Mouse (Mus musculus) limb, embryonic 12.5 days (tissue): ENCODE measurements around the gene Myef2. TPM values are rescaled to one million over a fixed set of nuclear protein-coding genes. Genes with fewer than 3 reads are reported as not detected.

ENCODE experiments used
- ATAC-seq: fragments of 200-750 bp; cut with Nextera tagmentation; 2 replicates; pipeline ENCODE4 v1.8.0; 2017; ENCODE audit warnings: low read depth, moderate TSS enrichment; ENCODE audit not compliant: insufficient number of reproducible peaks, insufficient read depth, low FRiP score, low TSS enrichment
- H3K27ac ChIP-seq: fragments of 300-500 bp; sonication (generic); 2 replicates; pipeline ENCODE4 v1.5.1; 2016; ENCODE audit warnings: mild to moderate bottlenecking, moderate library complexity
- H3K27me3 ChIP-seq: fragments of 300-500 bp; sonication (generic); 2 replicates; pipeline ENCODE4 v1.6.1; 2016; ENCODE audit warnings: mild to moderate bottlenecking, moderate library complexity
- H3K36me3 ChIP-seq: fragments of 300-500 bp; sonication (generic); 2 replicates; pipeline ENCODE4 v1.6.1; 2016; ENCODE audit warnings: mild to moderate bottlenecking, moderate library complexity
- H3K4me1 ChIP-seq: fragments of 300-500 bp; sonication (generic); replicated peaks from 2 replicates; pipeline ENCODE4 v1.6.1; 2016
- H3K4me2 ChIP-seq: fragments of 300-500 bp; sonication (generic); 2 replicates; pipeline ENCODE4 v1.6.1; 2016; ENCODE audit warnings: mild to moderate bottlenecking, moderate library complexity
- H3K4me3 ChIP-seq: fragments of 300-500 bp; sonication (generic); replicated peaks from 2 replicates; pipeline ENCODE4 v1.5.1; 2016; ENCODE audit warnings: mild to moderate bottlenecking
- H3K9ac ChIP-seq: fragments of 300-500 bp; sonication (generic); replicated peaks from 2 replicates; pipeline ENCODE4 v1.6.1; 2016; ENCODE audit warnings: mild to moderate bottlenecking, moderate library complexity
- H3K9me3 ChIP-seq: fragments of 300-500 bp; sonication (generic); 2 replicates; pipeline ENCODE4 v1.6.1; 2016; ENCODE audit warnings: mild to moderate bottlenecking, moderate library complexity
- WGBS: fragments of 180-500 bp; shearing (Covaris S2); methylation state at CpG from one replicate; pipeline ENCODE4 v1.1.7; 2016; 5-methylcytosine and 5-hydroxymethylcytosine counted together
- polyA plus RNA-seq: library from polyadenylated mRNA; unstranded; fragments of >200 nt; fragmentation: Nextera tagmentation; extraction: Ambion mirVana; gene quantifications from 2 replicates; pipeline ENCODE4 v1.2.1, GENCODE M21; 2016

The Myef2 gene
- polyA plus RNA-seq, 1 experiment from 2014 or later: 133 TPM

DNA sequence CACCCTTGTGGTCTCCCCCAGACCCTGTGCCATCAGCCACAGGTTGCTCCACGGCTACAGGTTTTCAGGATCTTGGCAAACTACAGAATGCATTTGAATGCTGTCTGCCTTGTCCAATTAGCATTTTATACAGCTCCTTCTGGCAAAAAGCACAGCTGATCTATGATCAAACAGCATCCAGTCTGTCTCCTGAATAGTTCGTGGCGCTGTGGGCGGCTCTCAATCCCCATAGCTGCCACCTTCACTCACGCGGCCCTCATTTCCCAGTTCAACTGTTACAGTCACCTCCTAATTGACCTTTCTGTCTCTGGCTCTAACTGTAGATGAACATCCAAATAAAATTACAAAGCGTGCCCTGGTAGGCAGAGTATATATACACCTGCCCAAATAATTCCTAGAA lies 56.1 kb downstream of the Myef2 start:
- no peaks in the 10 kb centered on the region for H3K9me3 ChIP-seq
- no peak for ATAC-seq
- H3K36me3 ChIP-seq: no peaks in the 10 kb centered on the region
- H3K4me2 ChIP-seq: no peak overlapping the region
- no peaks in the 10 kb centered on the region for H3K27me3 ChIP-seq
- H3K4me1 ChIP-seq: no peaks in the 10 kb centered on the region
- H3K4me3 ChIP-seq: no peak overlapping the region
- WGBS: 87% methylated on average over 7 of the region's 7 CpGs
- H3K9ac ChIP-seq: no peak overlapping the region
- no peak overlapping the region for H3K27ac ChIP-seq

DNA sequence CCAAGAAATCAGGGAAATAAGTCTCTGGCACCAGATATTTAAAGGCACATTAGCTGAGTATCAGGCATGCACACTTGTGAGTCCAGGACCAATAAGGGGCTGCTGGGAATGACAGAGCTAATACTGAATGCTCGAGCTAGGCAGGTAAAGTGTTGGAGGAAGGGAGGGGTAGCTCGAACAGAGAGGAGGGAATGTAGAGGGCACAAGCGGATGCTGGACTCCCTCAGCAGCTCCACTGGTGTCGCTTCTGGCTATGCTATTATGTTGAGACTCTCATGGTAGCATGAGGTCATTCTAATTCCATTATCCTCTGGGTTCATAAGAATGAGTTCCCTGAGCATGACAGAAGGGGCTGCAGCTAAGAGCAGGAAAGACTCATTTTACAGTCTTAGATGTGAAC lies 60.5 kb downstream of the Myef2 start:
- no peak overlapping the region for H3K27ac ChIP-seq
- 76% methylated on average over 4 of the region's 4 CpGs for WGBS
- no peak overlapping the region for H3K4me2 ChIP-seq
- ATAC-seq: no peak
- no peak overlapping the region for H3K9ac ChIP-seq
- H3K27me3 ChIP-seq: no peaks in the 10 kb centered on the region
- no peaks in the 10 kb centered on the region for H3K36me3 ChIP-seq
- H3K9me3 ChIP-seq: no peaks in the 10 kb centered on the region
- H3K4me3 ChIP-seq: no peak overlapping the region
- no peaks in the 10 kb centered on the region for H3K4me1 ChIP-seq

DNA sequence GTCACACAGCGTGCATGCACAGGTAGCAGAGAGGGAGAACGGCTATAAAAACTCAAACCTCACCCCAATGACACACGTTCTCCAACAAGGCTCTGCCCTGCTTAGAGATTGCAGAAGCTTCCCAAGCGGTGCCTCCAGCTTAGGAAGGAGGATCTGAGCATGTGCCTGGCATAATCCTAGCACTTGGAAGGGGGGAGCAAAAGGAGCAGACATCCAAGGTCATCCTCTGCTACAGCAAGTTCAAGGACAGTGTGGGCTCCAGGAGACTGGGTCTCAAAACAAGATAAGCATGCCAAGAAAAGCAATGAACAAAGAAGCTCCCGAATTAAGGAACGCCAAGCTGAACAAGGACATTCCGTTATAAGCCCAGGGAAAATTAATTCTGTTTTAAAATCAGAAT lies 62.0 kb downstream of the Myef2 start:
- no peak for ATAC-seq
- Histone ChIP-seq H3K36me3 (no peaks in the 10 kb centered on the region), H3K9me3 (no peaks in the 10 kb centered on the region), H3K4me1 (no peaks in the 10 kb centered on the region), H3K9ac (no peak overlapping the region), H3K27me3 (no peaks in the 10 kb centered on the region), H3K4me2 (no peak overlapping the region), H3K4me3 (no peak overlapping the region), H3K27ac (no peak overlapping the region)
- WGBS: 94% methylated on average over 7 of the region's 7 CpGs

DNA sequence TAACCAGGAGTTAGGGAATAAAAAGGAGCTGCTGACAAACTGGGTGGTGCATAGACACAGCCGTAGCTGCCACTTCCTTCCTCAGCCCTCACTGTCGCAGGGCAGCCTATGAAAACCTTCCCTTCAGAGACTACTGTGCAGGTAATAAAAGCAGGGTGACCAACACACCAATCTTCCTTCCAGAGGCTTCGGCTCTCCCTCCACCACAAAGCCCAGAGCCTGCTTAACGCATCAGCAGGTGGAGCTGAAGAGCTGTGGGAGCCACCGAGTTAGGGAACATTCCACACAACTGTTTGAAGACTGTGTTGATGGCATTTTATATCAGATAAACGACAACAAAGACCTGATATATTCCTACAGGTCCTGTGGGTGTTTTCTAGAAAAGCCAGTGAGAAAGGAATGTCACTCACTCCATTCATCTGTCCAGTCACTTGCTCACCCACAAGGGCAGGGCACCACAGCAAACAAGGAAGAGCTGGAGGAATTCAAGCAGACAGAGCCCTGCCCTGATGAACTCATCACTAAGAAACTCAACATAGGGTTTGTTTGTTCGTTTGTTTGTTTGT lies 66.1 kb downstream of the Myef2 start:
- Histone ChIP-seq H3K9ac (no peak overlapping the region), H3K4me1 (no peaks in the 10 kb centered on the region), H3K9me3 (no peaks in the 10 kb centered on the region), H3K4me3 (no peak overlapping the region), H3K27me3 (no peaks in the 10 kb centered on the region), H3K4me2 (no peak overlapping the region), H3K36me3 (no peaks in the 10 kb centered on the region), H3K27ac (no peak overlapping the region)
- 42% methylated on average over 7 of the region's 7 CpGs for WGBS
- no peak for ATAC-seq

DNA sequence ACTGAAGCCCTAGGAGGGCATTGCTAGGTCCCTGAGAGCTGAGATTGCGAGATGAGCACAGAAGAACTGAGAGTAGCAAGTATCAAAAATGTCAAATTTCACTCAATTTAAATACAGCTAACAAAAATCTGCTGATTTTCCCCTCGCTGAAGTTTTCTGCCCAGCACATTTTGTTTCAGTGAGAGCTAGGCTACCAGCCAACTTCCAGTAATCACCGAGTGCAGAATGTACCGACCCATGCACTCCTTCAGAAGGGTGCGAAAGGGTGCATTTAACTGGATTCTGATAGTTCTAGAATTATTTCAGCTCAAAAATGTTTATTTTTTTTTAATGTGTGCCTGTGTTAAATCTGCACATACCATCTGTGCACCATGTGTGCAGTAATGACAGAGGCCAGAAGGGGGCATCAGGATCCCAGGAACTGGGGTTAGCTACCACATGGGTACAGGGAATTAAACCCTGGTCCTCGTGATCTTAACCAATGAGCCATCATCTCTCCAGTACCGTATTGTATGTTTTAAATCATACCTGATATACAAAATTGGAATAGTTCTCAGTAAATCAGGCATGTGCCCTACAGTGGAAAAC lies 68.1 kb downstream of the Myef2 start:
- no peak overlapping the region for H3K9ac ChIP-seq
- H3K36me3 ChIP-seq: no peaks in the 10 kb centered on the region
- H3K9me3 ChIP-seq: no peaks in the 10 kb centered on the region
- WGBS: 92% methylated on average over 7 of the region's 7 CpGs
- H3K27me3 ChIP-seq: no peaks in the 10 kb centered on the region
- H3K4me2 ChIP-seq: no peak overlapping the region
- H3K4me1 ChIP-seq: no peaks in the 10 kb centered on the region
- H3K27ac ChIP-seq: no peak overlapping the region
- H3K4me3 ChIP-seq: no peak overlapping the region
- ATAC-seq: no peak

Other genes starting within 250 kb of the Myef2 start
- gene Slc24a5, start 55.5 kb downstream of the Myef2 start, polyA plus RNA-seq: 2.8 and 3.4 TPM in 2 replicates
- not detected in 2 replicates for gene Ctxn2, start 13.0 kb upstream of the Myef2 start, polyA plus RNA-seq
- not detected in 2 replicates for gene Slc12a1, start 28.8 kb upstream of the Myef2 start, polyA plus RNA-seq
- gene Dut, start 123.5 kb upstream of the Myef2 start, polyA plus RNA-seq: 180 and 191 TPM in 2 replicates